Mouse (Mus musculus) right cerebral cortex, adult 18-20 months (tissue): ENCODE results near the gene Abhd2.
"Not testable (repeated sequence)": the region's sequence is repeated elsewhere in the genome, so short reads cannot be mapped to it uniquely, and the experiment has no call there.

Source experiments
- DNase-seq: peaks from one replicate; pipeline ENCODE4 v3.0.0; 2022; ENCODE audit warnings: mixed read lengths

Gene Abhd2

GRCm38 (mm10) chr7:79267690-79268388 is 5.2 kb upstream of the Abhd2 start:
- no peak for DNase-seq

GRCm38 (mm10) chr7:79268897-79269296 is 4.1 kb upstream of the Abhd2 start:
- DNase-seq: no peak

GRCm38 (mm10) chr7:79269411-79269810 is 3.6 kb upstream of the Abhd2 start:
- no peak for DNase-seq

GRCm38 (mm10) chr7:79269866-79270265 is 3.1 kb upstream of the Abhd2 start:
- DNase-seq: no peak

- peak; percentile 86 for DNase-seq
Measured at GRCm38 (mm10) chr7:79270961-79271387, 2.0 kb upstream of the Abhd2 start.

DNA sequence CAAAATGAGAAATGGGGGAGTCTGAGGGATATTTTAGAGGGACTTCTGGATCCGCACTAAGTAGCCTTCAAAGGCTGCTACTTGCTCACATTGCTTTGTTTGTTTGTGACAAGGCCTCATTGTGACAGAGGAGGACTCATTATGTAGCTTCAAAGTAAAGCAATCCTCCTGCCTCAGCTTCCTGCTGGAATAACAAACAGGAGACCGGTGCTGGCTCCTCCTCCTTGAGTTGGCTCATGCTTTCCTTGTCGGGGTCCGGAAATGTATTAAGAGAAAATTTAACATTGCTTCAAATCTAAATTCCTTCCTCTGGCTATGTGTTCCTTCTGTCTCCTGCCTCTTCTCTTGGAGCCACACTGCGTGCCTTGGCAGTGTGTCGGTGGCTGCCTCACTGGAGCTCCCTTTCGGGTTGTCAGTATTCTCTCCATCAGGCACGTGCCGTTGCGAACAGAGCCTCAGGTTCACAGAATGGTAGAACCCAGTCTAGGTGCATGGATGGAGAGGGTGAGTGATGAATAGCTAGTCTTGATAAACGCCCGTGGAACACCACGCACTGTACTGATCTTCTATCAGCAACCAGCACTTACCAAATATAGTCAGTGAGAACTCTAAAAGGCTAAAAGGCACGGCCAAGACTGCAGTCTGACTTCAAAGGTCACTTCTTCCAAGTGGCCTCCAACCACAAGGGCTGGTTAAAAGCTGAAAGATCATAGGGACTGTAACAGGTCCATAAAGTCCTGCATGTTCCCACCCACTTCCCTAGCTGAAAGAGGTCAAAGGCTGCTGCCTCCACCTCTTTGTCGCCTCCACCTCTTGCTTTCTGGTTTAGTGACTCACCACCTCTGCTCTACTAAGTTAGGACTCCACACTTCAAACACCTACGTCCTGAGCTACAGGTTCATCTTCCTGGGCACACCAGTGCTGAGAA is 874 bp upstream of the Abhd2 start:
- DNase-seq: no peak

- no peak for DNase-seq
Measured at GRCm38 (mm10) chr7:79273738-79274472, 906 bp downstream of the Abhd2 start.

DNA sequence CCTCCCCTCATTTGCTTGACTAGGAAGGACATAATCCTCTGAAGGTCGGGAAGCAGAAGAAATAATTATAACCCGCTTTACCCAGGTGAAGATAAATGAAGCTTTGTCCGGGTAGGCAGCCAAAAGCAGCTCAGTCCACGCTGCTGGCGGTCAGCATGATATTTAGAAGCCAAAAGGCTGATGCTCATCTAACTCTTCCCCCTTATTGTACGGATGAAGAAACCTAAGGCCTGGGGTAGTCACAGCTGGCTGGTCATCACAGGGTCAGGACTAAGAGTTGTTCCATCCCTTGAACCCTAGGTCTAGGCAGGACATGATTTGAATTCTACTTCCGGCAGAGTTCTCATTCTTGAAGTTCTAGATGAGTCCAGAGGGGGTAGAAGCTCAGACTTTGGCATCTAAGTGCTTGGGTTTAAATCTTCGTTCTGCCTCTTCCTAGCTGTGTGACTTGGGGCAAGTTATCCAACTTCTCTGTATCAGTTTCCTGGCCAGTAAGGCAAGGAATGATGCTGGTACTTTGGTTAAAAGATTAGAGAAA is 1.5 kb downstream of the Abhd2 start:
- DNase-seq: no peak

DNA sequence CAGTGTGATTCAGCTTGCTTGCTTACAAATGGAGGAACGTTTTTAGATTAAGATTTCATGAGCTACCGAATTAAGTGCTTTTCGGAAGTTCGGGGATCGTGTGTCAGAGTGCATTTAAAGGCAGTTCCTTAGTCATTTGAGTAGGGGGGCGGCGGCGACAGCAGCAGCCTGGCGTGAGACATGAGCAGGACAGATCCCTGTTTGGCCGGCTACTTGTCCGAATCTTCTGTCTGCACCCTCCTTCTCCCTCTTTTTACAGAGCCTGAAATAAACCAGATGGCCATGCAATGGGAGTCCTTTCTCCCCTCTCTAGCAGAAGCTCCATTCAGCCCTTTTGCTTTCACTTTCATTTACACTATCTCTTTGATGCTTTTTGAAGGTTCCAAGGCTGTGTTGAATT is 2.3 kb downstream of the Abhd2 start:
- no peak for DNase-seq

GRCm38 (mm10) chr7:79278432-79278831 is 5.4 kb downstream of the Abhd2 start:
- no peak for DNase-seq

DNA sequence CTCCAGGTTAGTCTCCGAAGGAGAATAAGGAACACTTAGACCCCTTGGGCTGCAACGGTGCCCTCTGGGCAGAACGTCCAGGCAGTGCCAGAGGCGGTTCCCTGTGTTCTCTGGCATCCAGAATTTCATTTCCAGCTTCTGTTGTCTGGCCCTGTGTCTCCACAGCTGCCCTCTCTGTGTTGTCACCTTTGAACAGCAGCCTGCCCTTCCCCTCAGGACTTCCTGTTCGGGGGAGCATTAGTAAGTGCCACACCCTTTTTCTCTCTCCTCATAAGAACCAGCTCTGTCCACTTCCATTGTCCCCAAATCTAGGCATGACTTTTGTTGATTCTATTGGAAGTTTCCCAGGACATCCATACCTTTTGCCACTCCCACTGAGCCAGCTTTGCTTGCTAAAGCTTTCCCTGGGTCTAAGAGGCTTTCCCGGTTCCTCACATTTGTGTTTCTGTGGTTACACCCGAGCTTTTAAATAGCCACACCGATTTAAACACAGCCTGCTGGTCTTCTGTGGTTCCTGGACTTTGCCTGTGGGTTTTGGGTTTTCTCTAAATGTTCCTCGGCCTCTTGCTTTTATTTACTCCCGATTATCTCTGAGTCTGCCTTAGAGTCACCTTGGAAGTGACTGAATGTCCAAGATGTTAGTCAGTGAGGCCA is 6.5 kb downstream of the Abhd2 start:
- no peak for DNase-seq

DNA sequence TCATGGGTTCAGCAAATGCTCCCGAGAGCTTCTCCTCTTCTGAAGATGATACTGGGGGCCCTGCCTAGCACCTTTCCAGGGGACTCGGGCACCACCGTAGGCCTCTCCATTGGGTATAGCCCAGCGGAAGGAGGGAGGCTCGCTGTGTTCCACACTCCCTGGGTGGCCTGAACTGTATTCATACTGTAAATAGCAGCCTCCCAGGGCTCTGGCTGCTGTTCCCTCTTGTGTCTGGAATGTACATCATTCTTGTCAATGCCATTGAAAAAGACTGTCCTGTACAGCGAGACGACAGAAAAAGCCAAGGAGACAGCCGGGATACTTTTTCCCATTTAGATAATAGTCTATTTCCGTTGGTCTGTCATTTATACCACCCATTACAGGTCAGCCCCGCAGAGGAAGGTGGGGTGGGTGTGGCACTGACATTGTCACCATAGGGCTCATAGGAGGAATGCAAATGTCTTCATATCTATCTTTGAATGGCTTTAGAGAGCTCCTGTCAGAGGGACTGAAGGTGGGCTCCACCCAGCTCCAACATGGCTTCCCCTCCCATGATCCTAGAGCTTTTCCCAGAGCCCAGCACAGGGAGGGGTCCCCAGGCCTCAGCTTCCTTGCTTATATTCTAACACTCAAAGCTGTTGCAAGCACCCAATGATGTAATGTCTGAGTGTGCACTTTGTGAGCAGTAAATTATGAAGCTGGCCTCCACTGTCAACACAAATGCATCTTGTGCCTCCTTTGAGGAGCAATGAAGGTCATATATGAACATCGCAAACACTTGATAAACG is 10.1 kb downstream of the Abhd2 start:
- no peak for DNase-seq

GRCm38 (mm10) chr7:79283671-79283941 is 10.6 kb downstream of the Abhd2 start:
- DNase-seq: not testable (repeated sequence)

- DNase-seq: no peak
Measured at GRCm38 (mm10) chr7:79284160-79284888, 11.3 kb downstream of the Abhd2 start.

- no peak for DNase-seq
Measured at GRCm38 (mm10) chr7:79284889-79285280, 11.9 kb downstream of the Abhd2 start.

DNA sequence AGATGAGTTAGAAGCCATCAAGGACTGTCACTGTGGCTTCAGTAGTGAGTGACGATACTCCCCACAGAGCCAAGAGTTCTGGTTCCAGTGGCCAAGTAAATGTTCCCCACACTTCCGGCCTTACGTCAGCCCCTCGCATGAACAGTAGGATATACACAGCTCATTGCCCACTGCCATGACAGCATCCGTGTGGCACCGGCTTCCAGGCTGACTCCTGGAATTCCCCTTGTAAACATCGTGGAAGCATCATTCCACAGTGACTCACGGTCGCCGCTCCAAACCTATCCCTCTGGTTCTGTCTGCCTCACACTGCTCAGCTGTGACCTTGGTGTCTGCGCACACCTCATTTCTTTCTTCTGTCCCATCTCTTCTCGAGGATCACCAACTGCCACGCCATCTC is 12.4 kb downstream of the Abhd2 start:
- no peak for DNase-seq

- no peak for DNase-seq
Measured at GRCm38 (mm10) chr7:79287226-79287625, 14.2 kb downstream of the Abhd2 start.

GRCm38 (mm10) chr7:79287928-79288327 is 14.9 kb downstream of the Abhd2 start:
- DNase-seq: no peak

GRCm38 (mm10) chr7:79288422-79288821 is 15.4 kb downstream of the Abhd2 start:
- DNase-seq: peak; percentile 74

DNA sequence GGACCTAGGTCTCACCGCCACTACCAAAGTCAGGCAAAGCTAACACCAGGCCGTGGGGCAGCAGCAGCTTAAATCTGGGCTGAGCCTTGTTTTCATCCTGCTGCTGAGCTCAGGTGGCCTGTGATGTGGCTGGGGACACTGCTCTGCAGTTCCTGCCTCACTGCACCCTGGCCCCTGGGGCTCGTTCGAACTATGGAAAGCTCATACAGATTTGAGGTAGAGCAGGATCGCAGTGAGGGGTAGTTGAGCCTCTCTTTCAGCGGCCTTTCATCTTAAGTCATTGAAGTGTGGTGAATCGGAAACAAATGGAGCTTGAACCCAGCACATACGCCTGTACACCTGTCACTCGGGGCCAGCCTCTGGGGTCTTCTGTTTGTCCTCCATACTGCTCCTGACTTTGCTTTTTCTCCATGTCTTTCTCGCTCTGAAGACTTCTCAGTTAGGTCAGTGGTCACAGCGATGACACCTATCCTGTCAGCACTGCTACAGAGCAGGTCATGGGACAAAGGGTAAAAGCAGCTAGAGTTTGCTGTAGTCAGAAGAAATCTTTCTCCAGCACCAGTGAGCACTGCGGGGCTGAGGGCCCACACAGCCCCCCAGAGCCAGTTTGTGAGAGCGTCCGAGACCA is 20.7 kb downstream of the Abhd2 start:
- DNase-seq: no peak
